Mouse (Mus musculus): ENCODE results near the gene Nhlrc2. TPM values are rescaled to one million over a fixed set of nuclear protein-coding genes. Genes with fewer than 3 reads are reported as not detected.
A peak's percentile ranks its signal among the peaks of the same experiment; 100 is the strongest.

Nhlrc2 gene
- polyA plus RNA-seq, 1 experiment from 2014 or later: 17.8 TPM

DNA sequence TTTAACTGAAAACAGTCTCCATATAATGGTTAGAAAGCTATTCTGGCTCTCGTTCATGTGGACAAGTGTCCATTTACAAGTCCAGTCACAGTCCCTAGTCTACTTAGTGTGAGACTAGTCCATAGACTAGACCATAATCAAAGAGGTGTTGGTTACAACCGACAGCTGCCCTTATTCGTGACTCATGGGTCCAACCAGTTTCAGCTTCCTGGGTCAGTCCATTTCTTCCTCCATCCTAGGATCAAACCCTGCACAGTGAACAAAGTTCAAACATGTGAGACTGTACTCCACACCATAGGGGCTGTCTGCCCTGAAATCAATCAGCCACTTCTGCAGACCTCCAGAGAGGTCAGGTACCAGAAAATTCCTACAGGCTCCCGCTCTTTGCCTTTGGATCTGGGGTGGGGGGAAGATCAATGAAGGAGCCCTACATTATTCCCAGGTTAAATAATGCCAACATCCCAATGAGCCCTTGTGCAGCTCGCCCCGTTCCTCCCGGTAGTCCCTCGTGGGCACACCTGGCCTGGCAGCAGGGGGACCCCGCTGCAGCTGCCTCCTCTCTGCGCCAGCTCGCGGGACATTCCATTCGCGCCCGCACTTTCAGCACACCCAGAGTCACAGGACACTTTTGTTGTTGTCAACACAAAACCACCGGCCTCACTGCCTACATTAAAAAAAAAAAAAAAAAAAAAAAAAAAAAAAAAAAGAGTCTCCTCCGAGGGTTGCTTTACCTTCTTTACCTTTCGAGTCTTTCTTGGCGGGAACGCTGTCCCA lies 418 bp upstream of the Nhlrc2 start, which contains the start of gene Dclre1a:
Gene Dclre1a (minus strand): TSS at position 767 of the 774 bp plus-strand sequence.
- H3K9ac ChIP-seq (ENCODE audit: low read length): peak within 1 kb of the TSS; percentile 94
- ATAC-seq (ENCODE audit: insufficient number of reproducible peaks, insufficient read depth, low FRiP score, low read depth): peak; percentile 28; the same call in 1 of the 2 replicates
- 9% methylated on average over 20 of the region's 20 CpGs for WGBS
- H3K27me3 ChIP-seq (ENCODE audit: control insufficient read depth, insufficient read depth, low read length): no peaks in the 10 kb centered on the region
- peaks cover 6 to 19% of the 10 kb centered on the region in 2 experiments for H3K4me1 ChIP-seq (ENCODE audit: control insufficient read depth in 2 of 2, insufficient read depth in 2 of 2, low read length in 2 of 2)
- peak within 1 kb of the TSS; percentile 89 for H3K4me2 ChIP-seq (ENCODE audit: low read length)
- peaks cover 41% of the 10 kb centered on the region for H3K36me3 ChIP-seq (ENCODE audit: control insufficient read depth, insufficient read depth, low read length)
- H3K27ac ChIP-seq (replicated peaks in 1 of 2; ENCODE audit: control insufficient read depth in 1 of 2, insufficient read depth in 1 of 2, low read depth in 2 of 2, low read length in 2 of 2): peak within 1 kb of the TSS; percentile 97 to 98
- peak within 1 kb of the TSS; percentile 66 to 83 for H3K4me3 ChIP-seq (ENCODE audit: control insufficient read depth in 1 of 2, insufficient read depth in 1 of 2, low read depth in 1 of 2, low read length in 2 of 2)
- no peaks in the 10 kb centered on the region for H3K9me3 ChIP-seq (ENCODE audit: control insufficient read depth, low read length)

DNA sequence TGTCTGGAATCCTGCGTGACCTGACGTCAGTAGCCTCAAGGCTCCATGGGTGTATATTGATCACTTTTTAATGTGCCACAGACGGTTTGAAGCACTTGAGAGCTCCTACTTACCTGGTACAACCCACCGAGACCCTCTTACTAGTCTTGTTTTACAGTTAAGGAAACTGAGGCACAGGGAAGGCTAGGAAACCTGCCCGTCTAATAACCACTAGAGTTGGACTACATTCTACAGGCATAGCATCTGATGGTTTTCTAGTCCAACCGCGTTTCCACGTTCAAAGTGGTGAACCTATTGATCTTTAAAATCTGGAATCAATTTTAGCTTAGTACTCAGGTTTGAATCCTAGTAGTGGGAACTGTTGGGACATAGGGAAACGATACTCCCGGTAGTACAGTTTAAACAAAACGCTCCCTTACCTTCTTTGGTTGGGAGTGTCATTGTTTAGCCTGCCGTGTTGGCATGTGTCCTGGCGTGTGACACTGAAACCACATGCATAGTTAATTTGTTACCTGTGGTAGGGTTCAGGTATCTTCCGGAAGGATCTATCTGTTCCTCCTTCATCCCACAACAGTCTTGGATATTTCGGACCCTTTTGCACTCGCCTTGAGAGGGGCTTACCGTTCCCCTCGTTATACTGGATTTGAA lies 1.1 kb downstream of the Nhlrc2 start:
- peaks cover 43% of the 10 kb centered on the region for H3K36me3 ChIP-seq (ENCODE audit: control insufficient read depth, insufficient read depth, low read length)
- ATAC-seq (ENCODE audit: insufficient number of reproducible peaks, insufficient read depth, low FRiP score, low read depth): no peak
- 25% methylated on average over 18 of the region's 18 CpGs for WGBS

DNA sequence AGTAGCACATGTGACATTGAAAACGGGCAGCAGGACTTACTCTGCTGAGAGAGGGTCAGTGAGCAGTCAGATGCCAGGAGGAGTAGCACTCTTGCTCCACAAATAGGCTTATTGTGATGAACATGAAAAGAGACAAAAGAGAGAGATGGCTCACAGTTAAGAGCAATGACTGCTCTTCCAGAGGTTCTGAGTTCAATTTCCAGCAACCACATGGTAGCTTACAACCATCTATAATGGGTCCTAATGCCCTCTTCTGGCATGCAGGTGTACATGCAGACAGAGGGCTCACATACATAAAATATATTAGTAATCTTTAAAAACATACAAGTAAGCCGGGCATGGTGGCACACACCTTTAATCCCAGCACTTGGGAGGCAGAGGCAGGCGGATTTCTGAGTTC lies 5.1 kb downstream of the Nhlrc2 start:
- Histone ChIP-seq H3K4me2 (ENCODE audit: low read length) (no peak overlapping the region), H3K9ac (ENCODE audit: low read length) (no peak overlapping the region), H3K27me3 (ENCODE audit: control insufficient read depth, insufficient read depth, low read length) (no peaks in the 10 kb centered on the region), H3K27ac (replicated peaks in 1 of 2; ENCODE audit: control insufficient read depth in 1 of 2, insufficient read depth in 1 of 2, low read depth in 2 of 2, low read length in 2 of 2) (no peak overlapping the region), H3K4me1 (ENCODE audit: control insufficient read depth in 2 of 2, insufficient read depth in 2 of 2, low read length in 2 of 2) (peaks cover 2 to 21% of the 10 kb centered on the region in 2 experiments), H3K36me3 (ENCODE audit: control insufficient read depth, insufficient read depth, low read length) (peaks cover 49% of the 10 kb centered on the region), H3K9me3 (ENCODE audit: control insufficient read depth, low read length) (no peaks in the 10 kb centered on the region), H3K4me3 (ENCODE audit: control insufficient read depth in 1 of 2, insufficient read depth in 1 of 2, low read depth in 1 of 2, low read length in 2 of 2) (no peak overlapping the region)
- 90% methylated on average over 3 of the region's 3 CpGs for WGBS
- ATAC-seq (ENCODE audit: insufficient number of reproducible peaks, insufficient read depth, low FRiP score, low read depth): no peak

More for the DNA sequence above, 1.1 kb downstream of the Nhlrc2 start:
- Histone ChIP-seq H3K9ac (ENCODE audit: low read length) (peak overlapping the region; percentile 94), H3K27me3 (ENCODE audit: control insufficient read depth, insufficient read depth, low read length) (no peaks in the 10 kb centered on the region), H3K4me2 (ENCODE audit: low read length) (peak overlapping the region; percentile 89), H3K4me3 (ENCODE audit: control insufficient read depth in 1 of 2, insufficient read depth in 1 of 2, low read depth in 1 of 2, low read length in 2 of 2) (peak overlapping the region; percentile 66 to 83), H3K4me1 (ENCODE audit: control insufficient read depth in 2 of 2, insufficient read depth in 2 of 2, low read length in 2 of 2) (peaks cover 6 to 19% of the 10 kb centered on the region in 2 experiments), H3K9me3 (ENCODE audit: control insufficient read depth, low read length) (no peaks in the 10 kb centered on the region), H3K27ac (replicated peaks in 1 of 2; ENCODE audit: control insufficient read depth in 1 of 2, insufficient read depth in 1 of 2, low read depth in 2 of 2, low read length in 2 of 2) (peak overlapping the region; percentile 97 to 98)

DNA sequence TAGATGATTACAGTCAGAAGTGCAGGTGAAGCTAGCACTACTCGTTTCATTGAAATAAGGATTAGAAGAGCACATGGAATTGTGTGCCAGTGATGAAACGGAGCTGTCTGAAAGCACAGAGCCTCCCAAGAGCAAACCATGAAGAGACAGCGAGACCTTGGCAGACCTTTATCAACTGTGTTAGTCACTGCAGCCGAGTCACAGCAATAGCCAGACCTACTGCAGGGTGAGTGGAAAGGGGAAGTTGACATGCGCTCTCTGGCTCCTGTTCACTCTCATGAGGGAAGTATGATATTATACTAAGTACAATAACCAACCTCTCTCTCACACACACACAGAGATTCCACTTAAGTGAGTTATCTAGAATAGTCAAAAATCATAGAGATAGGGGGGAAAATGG lies 7.9 kb downstream of the Nhlrc2 start:
- H3K4me1 ChIP-seq (ENCODE audit: control insufficient read depth in 2 of 2, insufficient read depth in 2 of 2, low read length in 2 of 2): peaks cover 0 to 7% of the 10 kb centered on the region in 2 experiments; a peak in 2 of 4 replicates
- peak overlapping the region in 1 of 2 experiments; percentile 11; a peak in 2 of 4 replicates for H3K27ac ChIP-seq (replicated peaks in 1 of 2; ENCODE audit: control insufficient read depth in 1 of 2, insufficient read depth in 1 of 2, low read depth in 2 of 2, low read length in 2 of 2)
- peak overlapping the region; percentile 20; the same call in 1 of the 2 replicates for H3K4me2 ChIP-seq (ENCODE audit: low read length)
- 12% methylated on average over 5 of the region's 5 CpGs for WGBS
- no peak overlapping the region for H3K9ac ChIP-seq (ENCODE audit: low read length)
- no peak for ATAC-seq (ENCODE audit: insufficient number of reproducible peaks, insufficient read depth, low FRiP score, low read depth)
- no peaks in the 10 kb centered on the region for H3K27me3 ChIP-seq (ENCODE audit: control insufficient read depth, insufficient read depth, low read length)
- H3K4me3 ChIP-seq (ENCODE audit: control insufficient read depth in 1 of 2, insufficient read depth in 1 of 2, low read depth in 1 of 2, low read length in 2 of 2): no peak overlapping the region
- no peaks in the 10 kb centered on the region for H3K9me3 ChIP-seq (ENCODE audit: control insufficient read depth, low read length)
- peaks cover 54% of the 10 kb centered on the region for H3K36me3 ChIP-seq (ENCODE audit: control insufficient read depth, insufficient read depth, low read length)

DNA sequence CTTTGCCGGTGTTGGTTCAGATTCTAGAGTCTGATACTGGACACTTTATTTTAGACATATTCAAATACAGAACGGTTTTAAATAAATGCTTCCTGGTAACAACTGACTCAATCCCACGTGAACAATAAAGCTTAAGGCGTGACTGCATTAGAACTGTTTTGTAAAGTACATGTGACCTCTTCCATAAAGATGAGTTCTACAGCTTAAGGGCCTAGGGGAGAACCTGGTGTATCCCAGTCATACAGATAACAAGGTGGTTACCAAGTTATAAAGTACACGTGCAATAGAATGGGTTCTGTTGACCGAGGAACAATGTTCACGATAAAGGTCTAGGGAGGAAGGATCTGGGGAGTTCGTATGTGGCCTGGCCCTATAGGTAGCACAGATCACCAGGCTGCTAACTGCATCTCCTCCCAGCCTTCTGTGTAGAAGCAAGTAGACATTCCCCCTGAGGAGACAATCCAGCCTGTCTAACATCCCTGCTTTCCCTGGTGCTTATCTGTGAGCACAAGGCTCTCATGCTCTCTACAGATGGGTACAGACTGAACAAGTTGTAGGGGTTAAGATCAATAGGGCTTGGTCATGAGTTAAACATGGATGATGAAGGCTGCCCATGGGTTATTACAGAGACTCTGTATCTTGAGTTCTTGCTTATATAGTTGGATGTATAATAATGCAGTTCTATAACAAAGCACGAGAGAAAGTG lies 14.5 kb downstream of the Nhlrc2 start:
- Histone ChIP-seq H3K9ac (ENCODE audit: low read length) (no peak overlapping the region), H3K9me3 (ENCODE audit: control insufficient read depth, low read length) (no peaks in the 10 kb centered on the region), H3K36me3 (ENCODE audit: control insufficient read depth, insufficient read depth, low read length) (0 out of 2 replicates have a peak, but pooled peaks cover 11% of the 10 kb centered on the region), H3K4me3 (ENCODE audit: control insufficient read depth in 1 of 2, insufficient read depth in 1 of 2, low read depth in 1 of 2, low read length in 2 of 2) (no peak overlapping the region), H3K27ac (replicated peaks in 1 of 2; ENCODE audit: control insufficient read depth in 1 of 2, insufficient read depth in 1 of 2, low read depth in 2 of 2, low read length in 2 of 2) (no peak overlapping the region), H3K4me1 (ENCODE audit: control insufficient read depth in 2 of 2, insufficient read depth in 2 of 2, low read length in 2 of 2) (peaks cover 0 to 3% of the 10 kb centered on the region in 2 experiments; a peak in 1 of 4 replicates), H3K27me3 (ENCODE audit: control insufficient read depth, insufficient read depth, low read length) (no peaks in the 10 kb centered on the region), H3K4me2 (ENCODE audit: low read length) (no peak overlapping the region)
- ATAC-seq (ENCODE audit: insufficient number of reproducible peaks, insufficient read depth, low FRiP score, low read depth): no peak
- WGBS: 91% methylated on average over 9 of the region's 9 CpGs

DNA sequence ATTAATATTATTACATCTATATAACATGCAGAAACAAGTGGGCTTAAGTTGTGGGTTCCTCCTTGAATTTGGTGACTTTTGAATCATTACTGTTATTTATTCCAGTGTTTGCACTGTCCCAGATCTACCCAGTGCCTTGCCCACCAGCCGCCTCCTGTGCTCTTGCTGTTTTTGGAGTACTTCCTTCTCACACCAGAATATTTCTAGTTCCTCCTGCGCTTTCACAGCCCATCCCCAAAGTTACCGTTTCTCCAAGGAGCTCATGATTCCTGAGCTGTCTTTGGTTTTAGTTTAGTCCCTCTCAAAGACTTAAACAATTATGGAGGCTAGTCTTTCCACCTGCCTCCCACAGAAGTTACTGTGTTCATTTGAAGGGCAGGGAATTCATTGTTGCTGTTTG lies 15.4 kb downstream of the Nhlrc2 start:
- 85% methylated on average over 3 of the region's 3 CpGs for WGBS
- no peak for ATAC-seq (ENCODE audit: insufficient number of reproducible peaks, insufficient read depth, low FRiP score, low read depth)
- Histone ChIP-seq H3K4me3 (ENCODE audit: control insufficient read depth in 1 of 2, insufficient read depth in 1 of 2, low read depth in 1 of 2, low read length in 2 of 2) (no peak overlapping the region), H3K36me3 (ENCODE audit: control insufficient read depth, insufficient read depth, low read length) (0 out of 2 replicates have a peak, but pooled peaks cover 5% of the 10 kb centered on the region), H3K27ac (replicated peaks in 1 of 2; ENCODE audit: control insufficient read depth in 1 of 2, insufficient read depth in 1 of 2, low read depth in 2 of 2, low read length in 2 of 2) (no peak overlapping the region), H3K4me2 (ENCODE audit: low read length) (no peak overlapping the region), H3K9ac (ENCODE audit: low read length) (no peak overlapping the region), H3K4me1 (ENCODE audit: control insufficient read depth in 2 of 2, insufficient read depth in 2 of 2, low read length in 2 of 2) (peaks cover 0 to 3% of the 10 kb centered on the region in 2 experiments; a peak in 1 of 4 replicates), H3K27me3 (ENCODE audit: control insufficient read depth, insufficient read depth, low read length) (no peaks in the 10 kb centered on the region), H3K9me3 (ENCODE audit: control insufficient read depth, low read length) (no peaks in the 10 kb centered on the region)

DNA sequence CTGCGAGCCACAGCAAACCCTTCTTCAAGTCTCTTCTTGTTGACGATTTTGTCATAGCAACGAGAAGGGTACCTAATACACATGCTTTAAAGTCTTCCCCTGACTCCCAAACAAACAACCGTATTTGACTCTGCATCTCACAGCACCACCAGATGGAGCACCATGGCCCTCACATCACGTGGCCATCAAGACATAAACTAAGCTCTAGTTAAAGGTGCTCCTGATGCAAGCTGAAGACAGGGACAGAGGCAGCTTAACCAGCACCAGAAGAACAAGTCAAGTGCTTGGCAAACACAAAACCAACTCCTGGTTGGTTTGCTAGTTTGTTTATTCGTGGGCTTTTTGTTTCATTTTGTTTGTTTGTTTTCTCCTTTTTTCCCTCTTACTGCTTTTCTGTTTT lies 17.3 kb downstream of the Nhlrc2 start:
- no peak overlapping the region for H3K4me3 ChIP-seq (ENCODE audit: control insufficient read depth in 1 of 2, insufficient read depth in 1 of 2, low read depth in 1 of 2, low read length in 2 of 2)
- WGBS: 51% methylated on average over 6 of the region's 6 CpGs
- H3K27ac ChIP-seq (replicated peaks in 1 of 2; ENCODE audit: control insufficient read depth in 1 of 2, insufficient read depth in 1 of 2, low read depth in 2 of 2, low read length in 2 of 2): no peak overlapping the region
- no peak overlapping the region for H3K4me2 ChIP-seq (ENCODE audit: low read length)
- no peak for ATAC-seq (ENCODE audit: insufficient number of reproducible peaks, insufficient read depth, low FRiP score, low read depth)
- H3K9ac ChIP-seq (ENCODE audit: low read length): no peak overlapping the region
- H3K27me3 ChIP-seq (ENCODE audit: control insufficient read depth, insufficient read depth, low read length): no peaks in the 10 kb centered on the region
- H3K36me3 ChIP-seq (ENCODE audit: control insufficient read depth, insufficient read depth, low read length): peaks cover 6% of the 10 kb centered on the region; the same call in 1 of the 2 replicates
- no peaks in the 10 kb centered on the region for H3K9me3 ChIP-seq (ENCODE audit: control insufficient read depth, low read length)
- peaks cover 1 to 7% of the 10 kb centered on the region in 2 experiments; a peak in 3 of 4 replicates for H3K4me1 ChIP-seq (ENCODE audit: control insufficient read depth in 2 of 2, insufficient read depth in 2 of 2, low read length in 2 of 2)
